Mouse (Mus musculus) liver, embryonic 14 days (tissue): ENCODE results near the gene B020004J07Rik. TPM values are rescaled to one million over a fixed set of nuclear protein-coding genes. Genes with fewer than 3 reads are reported as not detected.

ENCODE experiments used
- polyA plus RNA-seq: library from polyadenylated mRNA; depleted of rRNA; stranded (reverse); fragments of >200 nt; gene quantifications from 2 replicates; pipeline ENCODE4 v1.2.3, GENCODE M21; 2012; rRNA removed

Gene B020004J07Rik
- polyA plus RNA-seq: not detected in 2 replicates

GRCm38 (mm10) chr4:101843923-101844322, at the start of gene B020004J07Rik:
B020004J07Rik (minus strand) TSS chr4:101844023.

Other genes with a start within 250 kb of the B020004J07Rik start
- gene Leprot, start 196.3 kb downstream of the B020004J07Rik start, polyA plus RNA-seq: 40.5 and 45.3 TPM in 2 replicates
- gene Lepr, start 126.6 kb downstream of the B020004J07Rik start, polyA plus RNA-seq: 0.37 and 0.50 TPM in 2 replicates
- not detected in 2 replicates for gene C130073F10Rik, start 49.8 kb upstream of the B020004J07Rik start, polyA plus RNA-seq
- gene Gm12800, start 65.1 kb upstream of the B020004J07Rik start, polyA plus RNA-seq: not detected in 2 replicates
- not detected in 2 replicates for gene Gm12794, start 96.4 kb upstream of the B020004J07Rik start, polyA plus RNA-seq
- gene Gm12790, start 137.0 kb upstream of the B020004J07Rik start, polyA plus RNA-seq: not detected in 2 replicates
- gene Gm12789, start 142.6 kb upstream of the B020004J07Rik start, polyA plus RNA-seq: not detected in 2 replicates
- gene Pde4b, start 243.5 kb upstream of the B020004J07Rik start, polyA plus RNA-seq: 1.6 and 1.7 TPM in 2 replicates